Mouse (Mus musculus) ovary, postnatal 14 days (tissue): ENCODE data around the gene Dclk3.

Source experiments
- DNase-seq: peaks from one replicate; pipeline ENCODE4 v3.0.0; 2022; ENCODE audit warnings: low spot score

The Dclk3 gene

GRCm38 (mm10) chr9:111490583-111490982 is 51.7 kb downstream of the Dclk3 start:
- DNase-seq, result no peak

DNA sequence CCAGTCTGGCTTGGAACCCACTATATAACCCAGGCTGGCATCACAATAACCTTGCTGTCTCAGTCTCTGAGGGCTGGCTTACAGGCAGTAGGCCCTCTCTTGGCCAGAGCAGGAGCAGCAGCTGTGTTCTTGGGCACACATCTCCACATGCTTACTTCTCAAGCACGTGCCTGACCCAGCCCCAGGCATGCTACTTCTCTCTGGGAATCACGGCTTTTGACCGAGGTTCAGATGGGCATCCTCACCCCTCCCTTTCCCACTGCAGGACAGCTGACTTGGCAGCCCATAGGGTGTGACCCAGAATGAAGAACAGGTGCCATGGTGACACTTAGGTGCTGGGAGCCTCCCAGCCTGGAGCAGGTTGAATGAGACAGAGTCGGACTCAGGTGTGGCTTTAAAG is 52.4 kb downstream of the Dclk3 start:
- DNase-seq, result no peak

DNA sequence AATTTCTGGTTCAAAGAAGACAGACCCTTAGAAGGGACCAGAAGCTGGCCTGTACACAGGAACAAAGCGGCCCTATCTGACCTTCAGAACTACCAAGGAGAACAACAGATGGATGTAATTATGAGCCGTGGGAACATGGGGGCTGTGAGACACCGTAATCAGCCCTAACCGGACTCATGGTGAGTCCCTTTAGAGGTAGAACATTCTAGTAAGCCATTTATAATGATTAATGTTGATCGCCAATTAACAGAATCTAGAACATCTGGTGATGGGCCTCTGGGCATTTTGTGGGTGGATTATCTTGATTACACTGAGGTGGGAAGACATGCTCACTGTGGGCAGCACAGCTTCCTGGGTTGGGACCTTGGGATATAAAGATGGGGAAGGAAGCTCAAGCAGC is 54.6 kb downstream of the Dclk3 start:
- no peak for DNase-seq

GRCm38 (mm10) chr9:111495561-111495960 is 56.7 kb downstream of the Dclk3 start:
- DNase-seq, result peak; percentile 68

DNA sequence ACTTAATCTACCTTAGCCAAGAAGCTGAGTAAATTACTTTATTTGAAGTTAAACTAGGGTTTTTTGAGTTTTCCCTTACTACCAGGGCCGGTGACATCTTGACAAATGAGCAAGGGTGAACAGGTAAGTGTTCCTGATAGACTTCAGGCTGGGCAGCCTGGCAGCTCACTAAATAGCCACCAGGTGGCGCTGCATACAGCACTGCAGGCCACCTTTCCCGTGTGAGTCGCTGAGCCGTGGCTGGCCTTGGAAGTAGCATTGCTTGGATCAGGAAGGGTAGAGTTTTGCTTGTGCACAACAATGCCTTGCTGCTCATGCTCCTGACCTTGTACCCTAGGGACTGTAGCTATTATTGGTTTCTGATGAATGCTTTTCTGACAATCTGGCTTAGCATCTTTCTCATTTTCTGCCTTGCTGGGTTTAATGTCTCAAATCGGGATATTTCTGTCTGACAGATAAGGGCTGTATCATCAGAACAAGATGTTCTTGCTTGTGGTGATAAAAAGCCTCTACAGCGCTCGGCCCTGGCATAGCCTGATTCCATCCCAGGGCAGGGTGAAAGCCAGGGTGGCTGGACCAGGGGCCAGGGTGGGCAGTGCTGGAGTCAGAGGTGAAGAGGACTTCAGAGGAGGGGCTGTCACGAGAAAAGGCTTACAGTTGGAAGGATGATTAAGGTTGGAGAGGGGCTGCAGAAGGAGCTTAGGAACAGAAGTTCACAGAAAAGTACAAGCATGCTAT is 58.4 kb downstream of the Dclk3 start:
- DNase-seq, result peak; percentile 72

DNA sequence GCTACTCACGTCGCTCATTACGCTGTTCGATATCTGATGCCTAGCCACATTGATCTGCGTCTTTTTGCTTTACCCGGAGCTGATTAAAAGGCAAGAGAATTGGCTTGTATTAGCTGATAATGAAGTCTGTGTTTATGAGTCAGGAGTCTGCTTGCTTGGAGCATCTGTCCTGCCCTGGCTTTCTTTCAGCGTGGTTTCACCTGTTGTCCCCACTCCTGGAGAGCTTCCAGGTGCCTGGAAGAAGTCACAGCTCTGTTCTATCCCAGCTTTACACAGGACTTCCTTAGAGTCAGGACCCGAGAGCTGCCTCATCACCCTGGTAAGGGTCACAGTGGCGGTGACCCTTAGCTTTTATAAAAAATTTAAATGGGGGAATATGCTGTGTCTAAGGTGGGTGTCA is 61.3 kb downstream of the Dclk3 start:
- no peak for DNase-seq

- DNase-seq, result no peak
Measured at GRCm38 (mm10) chr9:111506075-111506474, 67.2 kb downstream of the Dclk3 start.

- no peak for DNase-seq
Measured at GRCm38 (mm10) chr9:111514586-111515473, 75.9 kb downstream of the Dclk3 start.

DNA sequence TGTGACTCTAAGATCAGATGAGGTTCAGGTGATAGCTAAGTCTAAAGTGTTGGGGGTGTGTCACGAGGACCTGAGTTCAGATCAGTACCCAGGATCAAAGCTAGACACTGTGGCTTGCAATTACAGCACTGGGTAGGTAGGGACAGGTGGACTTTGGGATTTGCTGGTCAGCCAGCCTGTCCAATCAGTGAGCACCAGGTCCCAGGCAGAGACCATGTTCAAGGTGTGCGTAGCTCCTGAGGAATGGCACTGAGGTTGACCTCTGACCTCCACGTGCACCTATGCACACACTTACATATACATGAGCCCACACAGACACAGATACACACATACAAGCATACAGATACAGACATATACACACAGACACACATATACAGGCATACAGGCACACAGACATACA is 76.7 kb downstream of the Dclk3 start:
- no peak for DNase-seq

DNA sequence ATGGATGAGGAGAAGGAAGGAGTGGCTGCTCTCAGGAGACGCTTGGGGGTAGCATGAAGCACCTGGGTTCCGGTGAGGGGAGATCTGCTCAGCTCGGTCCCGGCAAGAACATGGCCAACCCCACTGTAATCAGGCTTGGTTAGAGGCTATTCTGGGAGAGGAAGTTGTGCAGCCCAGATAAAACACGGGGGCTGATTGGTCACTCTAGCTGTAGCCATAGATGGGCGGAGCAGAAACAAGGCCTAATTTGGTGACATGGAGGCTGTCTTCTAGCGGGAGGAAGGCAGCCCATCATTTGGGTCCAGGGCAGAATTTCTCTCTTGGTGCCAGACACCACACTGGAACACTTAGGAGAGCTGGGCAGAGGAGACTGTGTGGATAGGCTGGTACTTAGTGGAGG is 83.3 kb downstream of the Dclk3 start:
- no peak for DNase-seq

DNA sequence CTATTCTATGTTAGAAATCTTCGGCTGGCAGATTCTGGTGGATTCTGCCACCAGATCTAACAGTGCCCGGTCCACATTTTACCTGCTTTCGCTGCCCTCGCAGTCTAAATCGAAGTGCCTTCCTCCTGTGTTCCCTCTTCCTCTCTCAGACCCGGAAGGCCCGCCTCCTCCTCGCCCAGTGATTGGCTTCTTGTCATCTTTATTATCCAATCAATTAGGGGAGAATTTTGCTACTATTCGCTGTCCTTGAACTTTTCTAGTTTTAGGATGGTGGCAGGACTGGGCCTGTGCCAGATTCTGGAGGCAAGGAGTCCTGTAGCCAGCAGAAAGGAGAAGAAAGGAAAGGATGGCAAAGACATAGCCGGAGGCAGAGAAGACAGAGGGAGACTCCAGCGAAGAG is 84.2 kb downstream of the Dclk3 start:
- no peak for DNase-seq

DNA sequence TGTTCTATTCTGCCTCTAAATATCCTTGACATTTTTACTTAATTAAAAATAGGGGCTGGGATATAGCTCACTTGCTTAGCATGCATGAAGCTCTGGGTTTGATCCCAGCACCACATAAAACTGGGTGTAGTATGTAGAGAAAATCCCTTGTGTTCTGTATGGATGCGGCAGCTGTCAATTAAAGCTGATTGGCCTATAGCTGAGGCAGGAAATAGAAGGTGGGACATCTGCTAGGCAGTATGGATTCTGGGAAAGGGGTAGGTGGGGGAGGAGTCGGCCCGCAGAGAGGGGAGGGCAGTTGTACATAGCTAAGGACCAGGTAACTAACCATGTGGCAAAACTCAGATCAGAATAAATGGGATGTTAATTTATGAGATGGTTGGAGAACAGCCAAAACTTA is 85.0 kb downstream of the Dclk3 start:
- DNase-seq, result no peak

- DNase-seq, result no peak
Measured at GRCm38 (mm10) chr9:111534744-111535423, 96.0 kb downstream of the Dclk3 start.

- DNase-seq, result no peak
Measured at GRCm38 (mm10) chr9:111535445-111536064, 96.7 kb downstream of the Dclk3 start.
